Mouse (Mus musculus) heart, adult 8-10 months (tissue): Measurements from ENCODE around the gene Serhl. TPM values are rescaled to one million over a fixed set of nuclear protein-coding genes. Genes with fewer than 3 reads are reported as not detected.
"Not testable (repeated sequence)": the region's sequence is repeated elsewhere in the genome, so short reads cannot be mapped to it uniquely, and the experiment has no call there.

Experiments used
- DNase-seq: peaks from one replicate; pipeline ENCODE4 v3.0.0; 2022; ENCODE audit warnings: low spot score
- total RNA-seq, 4 experiments: library from RNA; stranded (reverse); gene quantifications; 2 replicates each; pipeline ENCODE4 v1.2.4; 2022

Serhl gene
- 10 to 100 TPM; 47.4 to 64.0 (median 62.0) TPM for total RNA-seq

GRCm38 (mm10) chr15:83089429-83089605, at the start of gene Serhl:
Gene Serhl, plus strand, starts transcription at chr15:83089506.
- DNase-seq: no peak

GRCm38 (mm10) chr15:83040156-83040555, 49.1 kb upstream of the Serhl start:
- no peak for DNase-seq

GRCm38 (mm10) chr15:83042655-83043361, 46.5 kb upstream of the Serhl start:
- DNase-seq: no peak

DNA sequence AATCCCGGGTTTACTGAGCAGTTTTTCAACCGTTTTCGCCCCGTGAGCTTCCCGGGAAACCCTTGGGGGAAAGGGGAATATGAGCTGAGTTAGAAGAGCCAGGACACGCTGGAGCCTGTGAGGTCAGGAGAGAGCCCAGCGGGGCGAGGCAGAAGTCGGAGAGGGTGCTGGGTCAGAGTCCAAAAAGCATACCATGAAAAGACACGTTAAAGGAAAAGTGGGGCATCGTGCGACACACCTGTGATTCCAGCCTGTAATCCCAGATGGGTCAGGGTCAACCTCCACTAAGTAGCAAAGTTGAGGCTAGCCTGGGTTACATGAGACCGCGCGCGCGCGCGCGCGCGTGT, 46.0 kb upstream of the Serhl start:
- DNase-seq: no peak

DNA sequence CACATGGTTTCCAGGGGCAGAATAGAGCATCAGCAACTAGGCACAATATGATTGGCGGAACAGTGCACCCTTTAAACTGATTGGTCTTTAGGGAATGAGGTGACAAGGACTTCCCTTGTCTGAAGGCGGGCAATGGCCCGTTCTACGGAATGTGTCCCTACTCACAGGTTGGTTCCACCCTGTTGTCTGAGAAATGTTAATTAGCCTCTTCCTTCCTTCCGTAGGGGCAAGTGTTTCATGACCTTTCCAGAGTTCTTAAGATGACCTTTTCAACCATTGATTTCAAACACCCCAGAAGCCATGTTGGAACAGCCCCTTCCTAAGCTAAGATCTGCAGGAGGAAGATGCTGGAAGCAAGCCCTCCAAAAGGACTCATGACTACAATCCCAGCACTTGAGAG, 43.7 kb upstream of the Serhl start:
- DNase-seq: not testable (repeated sequence)

DNA sequence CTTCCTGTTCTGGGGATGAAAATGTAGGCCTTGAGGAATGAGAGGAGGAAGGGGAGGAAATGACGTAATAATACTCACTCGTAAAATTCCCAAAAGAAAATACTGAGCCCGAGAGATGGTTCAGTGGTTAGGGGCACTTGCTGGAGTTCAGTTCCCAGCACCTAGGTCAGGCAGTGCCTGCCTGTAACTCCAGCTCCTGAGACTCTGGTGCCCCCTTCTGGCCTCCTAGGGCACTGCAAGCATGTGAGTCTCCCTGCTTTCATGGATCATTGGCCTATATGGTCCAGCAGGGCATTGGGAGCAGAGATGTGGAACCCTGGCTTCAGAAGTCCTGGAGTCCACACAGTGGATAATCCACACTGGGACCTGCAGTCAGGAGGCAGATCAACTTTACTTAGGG, 43.0 kb upstream of the Serhl start:
- no peak for DNase-seq

- no peak for DNase-seq
These were observed 42.6 kb upstream of the Serhl start for GRCm38 (mm10) chr15:83046730-83047129.

- DNase-seq: no peak
These were observed 36.8 kb upstream of the Serhl start for GRCm38 (mm10) chr15:83052341-83053104.

DNA sequence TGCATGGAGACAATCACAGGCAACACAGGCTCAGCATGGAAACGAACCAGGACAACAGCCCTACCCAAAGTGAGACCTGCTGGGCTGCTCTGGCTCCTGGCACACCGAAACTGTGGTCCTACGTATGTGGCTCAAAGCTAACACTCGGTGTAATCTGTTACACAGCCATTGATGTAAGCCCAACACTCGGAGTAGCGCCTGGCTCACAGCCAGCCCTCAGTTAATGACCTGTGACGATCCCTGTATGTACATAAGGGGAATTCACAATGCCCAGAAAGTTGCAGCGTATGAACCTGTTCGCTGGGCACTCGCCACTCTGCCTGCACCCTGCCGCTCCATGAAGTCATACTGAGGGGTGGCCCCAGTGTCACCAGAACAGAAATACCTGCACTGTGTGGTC, 36.0 kb upstream of the Serhl start:
- no peak for DNase-seq

DNA sequence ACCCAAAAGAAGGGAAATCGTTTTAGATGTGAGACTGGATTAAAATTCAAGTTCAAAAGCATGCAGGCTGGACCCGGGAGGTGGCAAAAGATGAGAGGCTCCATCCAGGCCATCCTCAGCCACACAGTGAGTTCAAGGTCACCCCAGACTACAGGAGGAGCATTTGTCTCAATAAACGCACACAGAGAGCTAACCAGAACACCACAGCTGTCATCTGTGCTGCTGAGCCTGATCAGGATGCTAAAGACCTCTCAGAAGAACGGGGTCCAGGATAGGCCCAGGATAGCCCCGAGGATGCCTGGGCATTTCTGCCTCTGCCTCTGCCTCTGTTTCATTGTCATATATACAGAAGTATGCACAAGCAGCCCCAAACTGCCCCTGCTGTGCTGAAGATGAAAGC, 33.7 kb upstream of the Serhl start:
- DNase-seq: no peak

DNA sequence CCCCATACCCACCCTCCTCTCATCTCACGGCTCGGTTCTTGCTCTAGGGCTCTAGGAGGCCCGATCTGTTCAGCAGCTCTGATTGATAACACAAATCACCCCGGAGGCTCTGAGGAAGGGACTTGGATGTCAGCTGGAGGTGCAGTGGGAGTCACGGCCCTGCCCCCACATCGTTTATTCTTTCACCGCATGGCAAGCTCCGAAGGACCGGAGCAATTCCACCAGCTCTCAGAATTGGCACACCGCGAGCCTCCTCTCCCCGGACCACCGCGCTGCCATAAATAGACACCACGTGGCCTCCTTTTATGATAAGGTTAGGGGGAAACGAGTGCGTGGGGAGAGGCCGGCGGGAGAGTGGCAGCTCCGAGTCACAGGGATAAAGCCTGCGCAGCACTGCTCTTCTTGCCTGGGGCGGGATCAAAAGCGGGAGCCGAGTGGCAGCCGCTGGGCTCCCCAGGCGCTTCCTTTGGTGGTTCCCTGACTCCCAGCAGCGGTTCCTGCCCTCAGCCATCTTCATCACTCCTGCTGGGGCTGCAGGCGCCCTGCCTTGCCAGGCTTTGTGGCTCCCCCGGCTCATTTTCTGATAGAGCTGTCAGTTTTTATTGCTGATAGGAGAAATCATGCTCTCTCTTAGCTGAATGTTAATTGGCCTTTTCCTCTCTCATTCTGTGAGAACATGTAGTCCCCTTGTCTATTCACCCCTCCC, 32.8 kb upstream of the Serhl start:
- no peak for DNase-seq

DNA sequence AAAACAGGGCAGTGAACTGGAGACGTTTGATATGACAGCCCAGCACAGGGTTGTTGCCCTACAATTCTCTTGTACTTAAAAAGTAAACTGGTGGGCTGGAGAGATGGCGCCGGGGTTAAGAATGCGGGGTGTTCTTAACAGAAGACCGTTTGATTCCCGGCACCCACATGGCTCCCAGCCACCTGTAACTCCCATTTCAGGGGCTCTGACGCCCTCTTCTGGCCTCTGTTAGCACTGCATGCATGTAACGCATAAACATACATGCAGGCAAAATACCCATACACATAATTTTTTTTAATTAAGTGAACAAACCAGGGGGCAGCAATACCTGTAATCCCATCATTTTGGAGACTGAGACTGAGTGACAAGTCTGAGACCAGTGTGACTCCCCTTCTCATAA, 31.8 kb upstream of the Serhl start:
- no peak for DNase-seq

- DNase-seq: no peak
These were observed 30.1 kb upstream of the Serhl start for GRCm38 (mm10) chr15:83059233-83059660.

GRCm38 (mm10) chr15:83061689-83062088, 27.6 kb upstream of the Serhl start:
- DNase-seq: no peak

DNA sequence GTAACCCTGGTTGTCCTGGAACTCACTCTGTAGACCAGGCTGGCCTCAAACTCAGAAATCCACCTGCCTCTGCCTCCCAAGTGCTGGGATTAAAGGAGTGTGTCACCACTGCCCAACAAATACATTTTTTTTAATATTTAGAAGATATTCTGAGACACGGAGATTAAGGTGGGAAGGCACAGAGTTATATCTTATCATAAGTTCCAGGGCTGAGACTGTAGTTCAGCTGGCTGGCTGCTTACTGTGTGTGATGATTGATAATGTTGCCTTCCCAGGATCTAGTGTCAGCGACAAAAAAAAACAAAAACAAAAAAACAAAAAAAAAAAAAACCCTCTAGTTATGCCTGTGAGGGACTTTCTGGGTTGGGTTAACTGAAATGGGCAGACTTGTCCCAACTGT, 26.7 kb upstream of the Serhl start:
- DNase-seq: not testable (repeated sequence)

DNA sequence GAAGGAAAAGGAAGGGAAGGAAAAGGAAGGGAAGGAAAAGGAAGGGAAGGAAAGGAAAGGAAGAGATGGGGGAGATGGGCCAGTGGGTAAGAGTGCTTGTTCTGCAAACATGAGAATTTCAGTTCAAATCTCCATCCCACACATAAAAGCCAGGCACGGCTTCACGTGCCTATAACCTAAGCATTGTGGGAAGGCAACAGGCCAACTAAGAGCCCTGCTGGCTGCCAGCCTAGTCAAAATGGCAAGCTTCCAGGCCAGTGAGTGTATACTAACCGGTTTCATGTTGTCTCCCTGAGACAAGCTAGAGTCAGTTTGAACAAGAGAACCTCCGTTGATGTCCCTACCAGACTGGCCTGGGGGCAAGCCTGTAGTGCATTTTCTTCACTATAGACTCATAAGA, 23.8 kb upstream of the Serhl start:
- DNase-seq: peak; percentile 29

GRCm38 (mm10) chr15:83068270-83068669, 21.0 kb upstream of the Serhl start:
- no peak for DNase-seq

DNA sequence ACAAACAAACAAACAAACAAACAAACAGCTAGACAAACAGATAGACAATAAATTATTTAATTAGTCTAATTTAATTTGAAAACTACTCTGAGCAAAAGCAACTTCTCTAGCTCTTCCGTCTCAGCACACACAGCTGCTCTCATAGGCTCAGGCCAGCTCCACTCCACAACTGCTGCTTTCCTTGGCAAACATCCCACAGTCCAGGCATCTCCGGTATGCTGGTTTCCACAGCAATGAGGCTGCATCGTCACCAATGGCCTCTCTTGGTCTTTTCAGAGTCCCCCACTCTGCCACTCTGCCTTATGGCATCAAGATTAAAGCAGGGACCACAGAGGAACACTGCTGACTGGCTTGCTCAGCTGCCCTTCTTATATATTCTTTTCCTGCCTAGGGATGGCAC, 18.4 kb upstream of the Serhl start:
- peak; percentile 24 for DNase-seq

DNA sequence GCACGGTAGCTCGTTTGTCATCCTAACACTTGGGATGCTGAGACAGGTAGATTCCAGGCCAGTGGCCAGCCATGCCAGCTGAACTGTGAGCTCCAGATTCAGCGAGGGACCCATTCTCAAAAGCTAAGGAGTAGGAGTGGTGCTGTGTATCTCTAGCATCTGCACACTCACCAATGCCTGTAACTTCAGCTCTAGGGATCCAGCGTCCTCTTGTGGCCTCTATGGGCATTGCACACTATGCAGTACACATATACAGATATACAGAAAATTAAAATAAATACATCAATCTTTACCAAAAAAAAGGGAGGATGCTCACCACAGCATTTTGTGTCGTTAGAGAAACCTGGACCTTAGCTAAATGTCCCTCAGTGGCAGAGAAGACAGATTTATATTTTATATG, 17.6 kb upstream of the Serhl start:
- DNase-seq: no peak

DNA sequence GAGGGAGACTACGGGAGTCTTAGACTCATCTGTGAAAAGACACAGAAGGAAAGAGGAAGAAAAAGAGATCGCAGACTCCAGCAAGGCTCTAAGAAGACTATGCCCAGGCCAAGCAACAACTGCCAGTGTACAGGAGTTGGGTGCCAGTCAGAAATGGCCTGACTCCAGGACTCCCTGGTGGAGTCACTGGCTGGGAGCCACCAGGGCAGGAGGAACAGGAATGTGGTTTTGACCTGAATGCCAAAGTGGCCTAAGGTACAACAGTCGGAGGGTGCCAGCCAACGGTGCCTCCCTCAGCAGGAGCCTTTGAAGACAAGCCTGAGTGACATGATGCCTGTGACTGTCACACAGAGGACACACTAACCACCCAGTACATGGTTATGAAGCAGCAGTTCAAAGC, 15.1 kb upstream of the Serhl start:
- peak; percentile 30 for DNase-seq

DNA sequence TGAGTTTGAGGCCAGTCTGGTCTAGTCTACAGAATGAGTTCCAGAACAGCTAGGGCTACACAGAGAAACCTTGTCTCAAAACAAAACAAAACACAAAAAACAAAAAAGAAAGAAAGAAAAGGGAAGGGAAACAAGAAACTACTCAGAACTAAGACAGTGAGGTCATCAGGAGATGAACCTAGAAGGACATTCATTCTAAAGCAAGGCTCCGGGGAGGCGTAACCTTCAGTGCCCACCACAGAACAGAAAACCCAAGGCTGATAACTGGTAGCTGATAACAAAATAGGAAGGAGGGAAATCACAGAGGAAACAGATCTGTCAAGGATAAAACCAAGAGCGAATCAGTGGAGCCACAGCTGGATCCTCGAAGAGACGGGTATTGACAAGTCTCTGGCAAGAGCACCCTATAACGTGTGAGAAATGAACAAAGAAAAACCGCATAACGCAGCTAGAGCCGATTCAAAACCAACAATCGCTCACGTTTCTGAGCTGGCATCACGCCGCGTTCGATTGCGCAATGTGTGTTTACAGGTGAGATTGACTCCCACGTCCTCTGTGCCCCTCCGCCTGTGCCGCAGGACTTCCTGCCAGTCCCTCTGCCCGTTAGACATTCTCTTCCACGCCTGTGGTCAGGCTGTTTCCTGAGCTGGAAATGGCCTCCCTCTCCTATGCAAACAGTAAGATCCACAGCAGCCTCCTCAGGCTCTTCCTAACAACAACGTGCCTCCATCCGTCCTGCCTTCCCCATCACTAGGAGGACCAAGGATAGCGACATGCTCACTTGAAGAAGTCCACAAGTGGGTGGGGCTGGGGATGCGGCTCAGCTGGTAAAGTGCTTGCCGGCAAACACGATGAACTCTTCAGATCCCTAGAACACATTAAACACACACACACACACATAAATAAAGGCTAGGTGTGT, 13.4 kb upstream of the Serhl start:
- no peak for DNase-seq

DNA sequence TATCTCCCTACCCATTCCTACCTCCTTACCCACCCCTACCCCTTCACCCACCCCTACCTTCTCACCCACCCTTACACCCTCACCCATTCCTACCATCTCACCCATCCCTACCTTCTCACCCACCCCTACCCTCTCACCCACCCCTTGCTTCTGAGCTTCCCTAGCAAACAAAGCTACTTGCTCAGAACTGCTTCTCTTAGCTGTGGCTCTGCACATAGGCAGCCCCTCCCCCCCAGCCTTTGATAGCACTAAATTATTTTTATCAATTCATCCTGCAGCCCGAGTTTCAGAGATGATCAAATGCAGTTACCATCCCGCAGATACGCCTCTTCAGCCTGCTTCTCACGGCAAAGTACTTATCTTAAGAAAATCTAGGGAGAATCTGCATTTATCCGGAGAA, 5.8 kb upstream of the Serhl start:
- DNase-seq: no peak
